Mouse (Mus musculus) 3134 (cell line): Measurements from ENCODE around the gene Ap3b1.

Source experiments
- DNase-seq: peaks from one replicate; pipeline ENCODE4 v3.0.0-alpha.2; 2011; ENCODE audit warnings: low spot score; ENCODE audit not compliant: insufficient read length; ENCODE audit errors: extremely low read depth

Ap3b1 gene

GRCm38 (mm10) chr13:94374131-94374530, 15.4 kb downstream of the Ap3b1 start:
- DNase-seq, result no peak

- no peak for DNase-seq
Measured at GRCm38 (mm10) chr13:94375526-94376390, 17.0 kb downstream of the Ap3b1 start.

- no peak for DNase-seq
Measured at GRCm38 (mm10) chr13:94379006-94379405, 20.2 kb downstream of the Ap3b1 start.

GRCm38 (mm10) chr13:94381427-94381826, 22.7 kb downstream of the Ap3b1 start:
- DNase-seq, result no peak

DNA sequence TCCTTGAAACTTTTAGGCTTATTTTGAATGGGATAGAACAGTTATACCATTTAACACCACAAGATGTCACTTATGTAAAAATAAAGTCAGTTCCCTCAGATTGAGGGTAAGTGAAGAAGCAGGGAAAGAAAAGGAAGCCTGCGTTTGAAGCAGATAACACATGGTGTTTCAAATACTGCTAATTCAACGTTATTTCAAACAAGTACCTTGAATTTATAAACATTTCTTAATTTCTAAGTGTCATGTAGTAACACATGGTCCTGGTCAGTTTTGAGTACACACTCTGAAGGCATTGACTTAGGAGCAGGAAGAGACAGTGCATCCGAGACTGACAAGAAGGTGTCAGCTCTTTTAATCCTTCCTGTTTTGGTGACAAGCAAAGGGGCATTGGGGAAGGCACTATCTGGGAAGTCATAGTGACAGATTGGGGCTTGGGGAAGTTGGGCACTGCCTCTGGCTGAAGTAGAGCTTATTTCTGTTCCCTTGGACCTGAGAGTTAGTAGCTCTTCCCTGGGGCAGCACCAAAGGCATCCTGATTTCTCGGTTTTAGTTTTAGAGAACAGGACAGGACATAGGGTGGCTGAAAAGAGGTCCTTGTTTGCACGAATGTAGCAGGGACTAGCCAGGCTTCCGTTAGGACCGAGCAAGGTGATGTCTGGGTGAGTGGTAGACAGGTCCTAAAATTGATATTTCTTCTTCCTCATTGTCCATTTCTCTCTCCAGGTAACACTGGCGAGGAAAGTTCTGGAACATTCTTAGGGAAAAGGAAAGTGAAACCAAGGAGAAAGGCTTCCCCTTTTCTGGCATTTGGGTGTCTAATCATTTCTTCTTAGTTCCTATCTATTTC, 23.3 kb downstream of the Ap3b1 start:
- peak; percentile 25 for DNase-seq

DNA sequence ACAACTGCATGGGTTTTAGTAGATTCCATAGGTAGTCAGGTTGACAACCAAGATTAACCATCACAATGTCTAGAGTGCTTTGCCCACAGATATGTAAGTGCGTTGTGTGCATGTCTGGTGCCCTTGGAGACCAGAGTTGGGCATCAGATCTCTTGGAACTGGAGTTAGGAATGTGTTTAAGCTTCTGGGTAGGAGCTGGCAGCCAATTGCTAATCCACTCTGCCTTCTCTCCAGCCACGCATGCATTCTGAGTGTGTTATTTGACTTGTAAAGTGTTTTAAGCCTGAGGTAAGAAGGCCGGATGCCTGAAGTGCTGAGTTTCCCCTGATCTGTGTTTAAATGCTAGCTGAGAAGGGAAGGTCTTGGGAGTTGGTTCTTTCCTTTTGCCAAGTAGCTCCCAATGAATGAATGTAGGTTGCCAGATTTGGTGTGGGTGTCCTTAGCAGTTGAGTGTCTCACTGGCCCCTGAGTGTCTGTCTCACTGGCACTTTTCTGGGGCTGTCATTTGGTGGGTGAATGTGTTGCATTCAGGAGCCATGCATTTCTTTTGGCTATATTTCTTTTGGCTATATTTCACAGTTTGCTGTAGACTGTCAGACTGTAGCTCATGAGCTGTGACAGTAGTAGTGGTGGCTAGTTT, 26.3 kb downstream of the Ap3b1 start:
- DNase-seq, result no peak

GRCm38 (mm10) chr13:94388566-94388965, 29.8 kb downstream of the Ap3b1 start:
- DNase-seq, result no peak

DNA sequence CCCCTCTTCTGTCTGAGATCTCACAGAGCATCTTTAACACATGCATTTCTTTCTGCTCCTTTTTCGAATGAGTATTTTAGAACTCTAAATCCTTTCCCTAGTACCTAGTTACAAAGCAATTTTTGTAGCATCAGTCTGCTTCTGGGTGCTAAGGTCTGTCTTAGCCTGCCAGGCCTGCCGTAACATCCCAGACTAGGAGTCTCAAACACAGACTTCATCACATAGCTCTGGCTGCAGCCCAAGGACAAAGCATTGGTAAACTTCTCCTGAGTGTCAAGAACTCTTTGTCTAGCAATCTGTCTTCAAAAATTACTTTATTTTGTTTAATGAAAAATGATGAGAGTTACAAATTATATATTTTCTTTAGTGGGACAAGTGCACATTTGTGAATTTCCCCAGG, 30.8 kb downstream of the Ap3b1 start:
- no peak for DNase-seq

DNA sequence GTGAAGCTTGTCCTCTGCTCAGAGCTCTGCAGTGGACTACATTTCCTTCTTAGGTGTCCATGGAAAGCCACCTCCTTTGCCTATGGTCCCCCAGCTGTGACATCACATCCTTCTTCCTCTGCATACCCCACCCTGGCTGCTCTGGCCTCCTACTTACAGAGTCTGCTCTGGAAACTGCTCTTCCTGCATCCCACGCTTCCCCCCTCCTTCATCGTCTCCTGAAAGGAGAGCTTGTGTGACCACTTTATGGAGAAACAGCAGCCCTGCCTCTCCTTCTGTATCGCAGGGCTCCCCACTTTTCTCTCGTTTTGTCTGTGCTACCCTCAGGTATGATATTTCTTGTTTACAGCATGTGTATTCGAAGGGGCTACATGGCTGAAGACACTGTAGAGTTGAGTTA, 33.5 kb downstream of the Ap3b1 start:
- no peak for DNase-seq

DNA sequence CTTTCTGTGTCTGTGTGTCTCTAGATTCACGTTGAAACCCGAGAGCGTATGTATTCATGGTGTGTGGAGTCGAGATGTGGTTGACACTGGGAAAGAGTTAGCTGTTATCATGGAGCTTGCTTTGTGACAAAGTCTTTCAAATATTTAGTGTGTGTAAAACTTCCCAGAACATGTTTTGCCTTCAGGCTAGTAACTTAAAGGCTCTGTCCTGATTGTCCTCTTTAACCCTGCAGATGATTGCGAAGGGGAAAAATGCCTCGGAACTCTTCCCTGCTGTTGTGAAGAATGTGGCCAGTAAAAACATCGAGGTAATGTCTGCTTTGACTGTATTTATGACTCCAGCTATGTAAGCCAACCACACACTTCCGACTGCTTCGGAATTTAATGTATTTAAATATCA, 35.7 kb downstream of the Ap3b1 start:
- no peak for DNase-seq

DNA sequence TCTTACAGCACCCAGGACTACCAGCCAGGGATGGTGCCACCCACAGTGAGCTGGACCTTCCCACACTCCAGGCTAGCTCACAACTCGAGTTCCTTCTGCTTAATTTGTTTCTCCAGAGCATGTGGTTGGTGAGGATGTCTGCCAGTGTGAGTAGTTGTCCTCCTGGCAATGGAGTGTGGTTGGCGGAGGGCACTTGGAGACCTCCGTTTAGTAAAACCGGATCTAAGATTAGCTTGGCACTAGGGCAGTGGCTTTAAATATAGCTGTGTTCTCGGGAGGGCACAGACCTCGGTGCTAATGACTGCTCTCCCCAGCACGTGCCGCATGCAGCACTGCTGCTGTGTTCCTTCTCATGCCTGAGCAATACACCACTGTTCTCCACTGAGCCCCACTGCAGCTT, 37.0 kb downstream of the Ap3b1 start:
- no peak for DNase-seq

DNA sequence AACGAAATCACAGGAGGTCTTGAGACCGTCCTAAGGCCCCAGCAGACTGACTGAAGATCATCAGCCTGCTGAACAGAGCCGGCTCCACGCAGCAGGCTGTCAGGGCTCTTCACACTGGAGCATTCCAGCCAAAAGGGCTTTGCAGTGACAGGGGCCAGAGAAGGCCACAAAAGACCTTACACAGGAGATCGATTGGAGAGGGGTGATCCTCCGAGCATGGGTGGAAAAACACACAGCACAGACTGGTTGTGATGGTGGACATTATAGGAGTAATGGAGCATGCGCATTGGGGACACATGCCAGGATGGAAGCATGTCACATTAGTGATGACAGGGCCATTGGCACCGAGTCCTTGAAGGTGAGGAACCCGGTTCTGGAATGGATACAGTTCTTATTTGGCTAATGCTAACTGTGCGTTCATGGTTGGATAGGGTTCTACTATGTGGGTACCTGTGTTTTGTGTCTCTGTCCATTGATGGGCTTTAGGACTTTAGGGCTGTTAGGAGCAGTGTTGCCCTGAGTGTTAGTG, 37.7 kb downstream of the Ap3b1 start:
- no peak for DNase-seq

DNA sequence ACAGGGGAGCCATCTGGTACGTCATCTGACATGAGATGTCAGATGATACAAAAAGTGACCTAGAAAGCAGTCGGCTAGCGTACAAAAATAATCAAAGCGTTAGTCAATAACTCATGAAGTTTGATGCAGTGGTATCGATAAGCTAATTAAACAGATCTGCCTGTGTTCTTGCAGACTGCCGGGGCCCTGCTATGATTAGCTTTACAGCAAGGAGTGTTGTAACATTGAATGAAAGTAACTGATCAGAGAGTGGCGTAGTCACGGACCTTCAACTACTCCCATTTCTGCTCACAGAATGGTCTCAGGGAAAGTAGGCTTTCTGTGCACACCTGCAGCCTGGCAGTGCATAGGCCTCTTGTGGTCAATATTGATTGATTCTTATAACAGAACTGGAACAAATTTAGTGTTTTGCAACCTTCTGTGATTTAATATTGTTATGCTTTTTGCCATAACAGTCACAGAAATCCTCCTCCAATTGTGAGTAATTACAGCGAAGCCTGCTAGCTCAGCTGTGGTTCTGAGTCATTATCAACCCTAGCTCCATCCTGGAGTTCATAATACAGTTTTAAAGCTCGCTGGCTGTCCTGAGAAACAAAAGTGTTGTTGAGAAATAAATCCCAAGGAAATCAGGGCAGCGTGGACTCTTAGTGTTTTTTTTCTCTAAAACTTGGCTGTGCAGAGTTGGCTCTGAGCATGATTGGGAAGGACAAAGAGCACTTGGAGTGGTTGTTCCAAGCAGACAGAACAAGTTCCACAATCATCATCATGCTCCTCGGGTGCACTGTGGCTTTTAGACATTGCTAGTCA, 40.0 kb downstream of the Ap3b1 start:
- no peak for DNase-seq

- DNase-seq, result no peak
Measured at GRCm38 (mm10) chr13:94400465-94400864, 41.7 kb downstream of the Ap3b1 start.

- DNase-seq, result no peak
Measured at GRCm38 (mm10) chr13:94423600-94423999, 64.8 kb downstream of the Ap3b1 start.

DNA sequence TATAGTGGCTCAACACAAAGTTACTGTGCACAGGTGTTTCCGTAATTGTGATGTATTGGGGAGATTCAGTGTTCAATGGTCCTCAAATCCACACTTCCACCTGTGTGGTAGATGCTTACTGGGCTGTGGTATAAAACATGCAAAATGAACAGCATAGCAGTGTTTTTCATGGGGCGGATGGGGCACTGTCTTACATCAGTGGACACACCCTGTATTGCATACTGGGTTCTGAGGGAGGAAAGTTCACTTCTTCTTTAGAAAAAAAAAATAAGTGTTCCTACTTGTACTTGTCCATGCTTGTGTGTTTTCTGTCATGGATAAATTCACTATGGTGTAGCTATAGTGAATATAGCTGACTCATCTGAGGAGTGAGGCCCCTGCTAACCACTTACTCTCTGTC, 70.8 kb downstream of the Ap3b1 start:
- no peak for DNase-seq

GRCm38 (mm10) chr13:94439386-94439785, 80.6 kb downstream of the Ap3b1 start:
- no peak for DNase-seq

DNA sequence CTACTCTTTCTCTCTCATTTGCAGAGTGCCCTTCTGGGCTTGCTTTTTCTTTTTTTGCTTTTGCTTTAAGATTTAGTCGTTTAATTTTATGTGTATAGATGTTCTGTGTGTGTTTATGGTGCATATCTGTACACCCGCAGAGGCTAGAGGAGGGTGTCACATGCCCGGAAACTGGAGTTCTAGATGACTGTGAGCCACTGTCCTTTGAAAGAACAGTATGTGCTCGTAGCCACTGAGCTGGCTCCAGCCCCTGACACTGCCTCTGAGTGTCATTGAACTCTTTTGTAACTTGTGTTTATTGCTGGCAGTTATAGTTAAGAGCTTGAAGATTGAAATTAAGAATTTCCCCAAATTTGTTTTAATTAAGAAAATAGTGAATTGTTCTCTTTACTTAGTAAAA, 82.4 kb downstream of the Ap3b1 start:
- no peak for DNase-seq

DNA sequence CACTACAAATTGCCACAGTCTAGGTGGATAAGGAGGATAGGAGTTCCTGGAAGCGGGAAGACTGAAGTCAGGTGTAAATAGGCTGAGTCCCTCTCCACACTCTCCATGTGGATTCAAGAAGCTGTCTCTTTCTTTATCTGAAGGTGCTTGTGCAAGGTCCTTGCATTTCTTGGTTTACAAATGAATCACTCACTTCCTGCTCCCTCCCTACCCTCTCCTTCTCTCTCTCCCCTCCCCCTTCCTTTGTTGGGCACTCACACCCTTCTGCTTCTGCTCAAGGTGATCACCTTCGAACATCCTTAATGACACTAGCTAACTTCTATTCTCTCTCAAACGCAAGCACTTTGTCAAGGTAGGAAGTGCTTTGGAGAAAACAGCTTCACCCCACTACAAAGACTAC, 84.7 kb downstream of the Ap3b1 start:
- no peak for DNase-seq

DNA sequence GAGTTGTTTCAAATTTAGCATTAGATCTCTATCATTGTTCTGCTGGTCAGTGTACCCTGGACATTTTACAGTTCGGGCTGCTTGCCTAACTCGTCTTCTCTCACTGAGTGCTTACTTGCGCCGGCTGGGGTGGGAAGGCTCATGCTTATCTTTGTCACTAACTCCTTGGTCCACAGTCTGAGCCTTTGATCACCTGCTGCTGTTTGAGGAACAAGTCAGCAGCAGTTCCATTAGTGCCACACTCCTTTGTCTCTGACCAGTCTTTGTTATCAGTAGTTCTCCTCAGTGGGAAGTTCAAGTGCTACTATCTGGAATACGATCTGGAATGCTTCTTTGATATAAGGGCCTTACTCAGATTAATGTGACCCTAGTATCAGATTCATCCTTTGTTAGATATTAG, 86.3 kb downstream of the Ap3b1 start:
- no peak for DNase-seq
